Mouse (Mus musculus) embryonic facial prominence, embryonic 15.5 days (tissue): ENCODE measurements around the gene Cacna1s. TPM values are rescaled to one million over a fixed set of nuclear protein-coding genes. Genes with fewer than 3 reads are reported as not detected.
A peak's percentile ranks its signal among the peaks of the same experiment; 100 is the strongest.

Experiments used
- ATAC-seq: fragments of 200-750 bp; cut with Nextera tagmentation; 2 replicates; pipeline ENCODE4 v1.8.0; 2017; ENCODE audit warnings: low read depth, moderate TSS enrichment; ENCODE audit not compliant: insufficient number of reproducible peaks, low FRiP score, low TSS enrichment
- H3K27ac ChIP-seq: fragments of 300-500 bp; sonication (generic); replicated peaks from 2 replicates; pipeline ENCODE4 v1.5.1; 2015; ENCODE audit warnings: mild to moderate bottlenecking, inconsistent platforms
- H3K27me3 ChIP-seq: fragments of 300-500 bp; sonication (generic); 2 replicates; pipeline ENCODE4 v1.6.1; 2015; ENCODE audit warnings: inconsistent platforms
- H3K36me3 ChIP-seq: fragments of 300-500 bp; sonication (generic); 2 replicates; pipeline ENCODE4 v1.6.1; 2015; ENCODE audit warnings: mild to moderate bottlenecking, inconsistent platforms
- H3K4me1 ChIP-seq: fragments of 300-500 bp; sonication (generic); 2 replicates; pipeline ENCODE4 v1.6.1; 2015; ENCODE audit warnings: inconsistent platforms
- H3K4me2 ChIP-seq: fragments of 300-500 bp; sonication (generic); replicated peaks from 2 replicates; pipeline ENCODE4 v1.6.1; 2015; ENCODE audit warnings: mild to moderate bottlenecking, inconsistent platforms
- H3K4me3 ChIP-seq: fragments of 300-500 bp; sonication (generic); replicated peaks from 2 replicates; pipeline ENCODE4 v1.5.1; 2015; ENCODE audit warnings: mild to moderate bottlenecking, inconsistent platforms
- H3K9ac ChIP-seq: fragments of 300-500 bp; sonication (generic); 2 replicates; pipeline ENCODE4 v1.6.1; 2015; ENCODE audit warnings: inconsistent platforms
- H3K9me3 ChIP-seq: fragments of 300-500 bp; sonication (generic); replicated peaks from 2 replicates; pipeline ENCODE4 v1.6.1; 2016; ENCODE audit warnings: inconsistent platforms
- WGBS: fragments of 180-500 bp; shearing (Covaris S2); methylation state at CpG from one replicate; pipeline ENCODE4 v1.1.7; 2015; 5-methylcytosine and 5-hydroxymethylcytosine counted together
- polyA plus RNA-seq: library from polyadenylated mRNA; unstranded; fragments of >200 nt; fragmentation: Nextera tagmentation; extraction: Ambion mirVana; gene quantifications from 2 replicates; pipeline ENCODE4 v1.2.1, GENCODE M21; 2015

The Cacna1s gene
- 5.2 and 7.8 TPM in 2 replicates for polyA plus RNA-seq

DNA sequence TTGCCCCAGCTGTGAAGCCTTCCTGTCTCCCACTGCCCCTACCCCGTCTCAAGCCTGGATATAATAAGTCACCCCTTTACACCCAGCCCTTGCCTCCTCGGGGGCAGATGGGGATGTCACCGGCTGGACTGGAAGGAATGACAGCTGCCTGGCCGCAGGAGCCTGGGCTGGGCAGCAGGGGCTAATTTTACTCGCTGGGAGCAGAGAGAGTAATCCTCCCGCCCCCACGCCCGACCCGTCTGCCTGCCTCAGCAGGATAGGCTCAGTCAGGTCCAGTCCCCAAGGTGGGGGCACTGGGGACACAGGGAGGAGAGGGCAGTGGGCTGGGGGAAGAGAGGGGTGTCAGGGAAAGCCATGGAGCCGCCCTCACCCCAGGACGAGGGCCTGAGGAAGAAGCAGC is at the start of gene Cacna1s:
TSS of gene Cacna1s (plus strand) at position 204 of the 400 bp plus-strand sequence.
- Histone ChIP-seq H3K4me2 (no peak within 1 kb of the TSS), H3K4me3 (no peak within 1 kb of the TSS), H3K9ac (no peak within 1 kb of the TSS), H3K27ac (0 out of 2 replicates have a peak within 1 kb of the TSS, but pooled peaks have one; percentile 28), H3K9me3 (no peaks in the 10 kb centered on the region), H3K27me3 (peaks cover 39% of the 10 kb centered on the region), H3K36me3 (no peaks in the 10 kb centered on the region), H3K4me1 (peaks cover 13% of the 10 kb centered on the region)
- peak; percentile 30; the same call in 1 of the 2 replicates for ATAC-seq
- WGBS, result 41% methylated on average over 11 of the region's 11 CpGs

DNA sequence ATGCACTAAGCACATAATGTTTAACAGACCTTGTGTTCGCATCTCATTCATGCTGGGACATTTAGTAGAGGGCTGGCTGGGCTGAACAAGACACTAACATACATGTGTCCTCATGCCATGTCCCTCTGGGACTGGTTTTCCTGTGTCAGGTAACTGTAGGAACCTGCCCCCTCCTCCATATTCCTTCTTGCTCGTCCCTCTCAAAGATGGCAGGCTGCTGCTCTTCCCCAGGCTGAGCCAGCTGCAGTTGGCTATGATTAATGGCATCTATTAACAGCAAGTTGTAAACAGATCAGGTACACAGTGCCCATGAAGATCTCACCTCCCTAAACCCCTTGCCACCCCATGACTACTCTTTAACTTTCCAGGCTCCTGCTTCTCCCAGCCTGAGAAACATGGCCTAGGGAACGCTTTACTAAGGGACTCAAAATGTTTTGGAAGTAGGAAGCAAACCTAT is 46.2 kb upstream of the Cacna1s start, which contains the start of gene Igfn1:
TSS of gene Igfn1 (minus strand) at position 51 of the 457 bp plus-strand sequence.
- Histone ChIP-seq H3K27me3 (peaks cover 15% of the 10 kb centered on the region), H3K27ac (no peak within 1 kb of the TSS), H3K36me3 (no peaks in the 10 kb centered on the region), H3K9me3 (no peaks in the 10 kb centered on the region), H3K4me2 (peak within 1 kb of the TSS; percentile 67), H3K4me3 (peak within 1 kb of the TSS; percentile 46; the same call in 1 of the 2 replicates), H3K9ac (no peak within 1 kb of the TSS), H3K4me1 (peaks cover 11% of the 10 kb centered on the region)
- no peak for ATAC-seq
- 76% methylated on average over 3 of the region's 3 CpGs for WGBS

DNA sequence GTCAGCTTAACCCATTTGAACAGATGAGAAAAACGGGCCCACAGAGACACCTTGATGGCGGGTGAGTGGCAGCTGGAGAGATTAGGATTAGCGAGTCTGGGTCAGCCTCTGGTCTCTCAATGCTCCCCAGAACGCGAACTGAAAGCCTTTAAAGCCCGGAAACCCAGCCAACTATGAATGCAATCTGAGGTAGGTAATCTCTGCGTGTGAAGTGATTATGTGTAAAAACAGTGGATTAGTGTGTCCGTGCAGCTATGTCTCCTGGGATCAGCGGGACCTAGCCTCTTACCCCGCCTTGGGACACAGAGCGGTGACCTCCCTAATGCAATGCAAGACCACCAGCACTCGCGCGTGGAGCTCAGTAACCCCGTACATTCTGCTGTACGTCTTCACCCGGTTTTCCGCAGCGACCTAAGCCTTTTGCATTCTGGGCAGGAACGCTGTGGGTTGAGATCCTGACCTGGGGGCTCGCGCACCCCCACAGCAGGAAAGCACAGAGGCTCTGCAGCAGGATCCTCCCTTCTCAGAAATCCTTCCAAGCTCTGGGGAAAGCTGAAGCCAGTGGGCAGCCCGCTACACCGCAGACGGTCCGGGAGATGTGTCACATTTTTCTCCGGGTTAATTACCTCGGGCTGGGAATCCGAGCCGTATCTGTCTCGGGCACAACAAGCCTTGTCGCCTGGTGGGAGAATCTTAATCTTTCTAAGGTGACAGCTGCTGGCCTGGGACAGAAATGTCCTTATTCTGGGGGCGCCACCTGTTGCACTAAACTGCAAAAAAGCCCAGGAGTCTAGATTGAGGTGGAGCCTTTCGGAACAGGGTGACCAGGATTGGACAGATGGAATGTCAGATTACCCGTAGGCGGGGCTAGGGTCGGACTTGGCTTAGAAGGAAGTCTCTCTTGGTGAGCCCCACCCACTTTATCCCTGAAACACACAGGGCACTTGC is 45.1 kb upstream of the Cacna1s start, which contains the start of gene Tmem9:
TSS of gene Tmem9 (plus strand) at position 940 of the 948 bp plus-strand sequence.
- Histone ChIP-seq H3K36me3 (no peaks in the 10 kb centered on the region), H3K27me3 (peaks cover 15% of the 10 kb centered on the region), H3K4me2 (peak within 1 kb of the TSS; percentile 67), H3K4me1 (peaks cover 11% of the 10 kb centered on the region), H3K9me3 (no peaks in the 10 kb centered on the region), H3K27ac (no peak within 1 kb of the TSS), H3K9ac (0 out of 2 replicates have a peak within 1 kb of the TSS, but pooled peaks have one; percentile 0), H3K4me3 (peak within 1 kb of the TSS; percentile 46)
- peak; percentile 92 for ATAC-seq
- WGBS, result 4% methylated on average over 37 of the region's 37 CpGs

DNA sequence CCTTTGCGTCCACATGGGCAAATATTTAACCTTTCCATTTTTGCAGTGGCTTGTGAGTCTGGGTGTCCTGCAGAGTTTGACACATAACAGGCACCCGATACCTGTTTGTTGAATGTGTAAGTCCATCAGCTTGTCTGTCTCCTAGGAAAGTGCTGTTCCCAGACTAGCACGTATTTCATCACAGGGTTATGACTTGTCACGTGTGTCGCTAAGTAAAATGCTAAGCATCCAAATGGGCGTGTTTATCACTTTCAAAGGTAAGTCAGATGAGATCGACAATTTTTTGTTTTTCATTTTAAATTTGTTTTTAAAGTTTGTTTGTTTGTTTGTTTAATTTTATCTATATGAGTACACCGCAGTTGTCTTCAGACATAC is 44.4 kb upstream of the Cacna1s start:
- H3K4me3 ChIP-seq, result peak overlapping the region; percentile 46
- H3K9ac ChIP-seq, result no peak overlapping the region
- peaks cover 15% of the 10 kb centered on the region for H3K27me3 ChIP-seq
- WGBS, result 19% methylated on average over 8 of the region's 8 CpGs
- ATAC-seq, result 0 out of 2 replicates have a peak, but pooled peaks have one; percentile 21
- H3K4me2 ChIP-seq, result peak overlapping the region; percentile 67
- no peaks in the 10 kb centered on the region for H3K36me3 ChIP-seq
- no peaks in the 10 kb centered on the region for H3K9me3 ChIP-seq
- no peak overlapping the region for H3K27ac ChIP-seq
- H3K4me1 ChIP-seq, result peaks cover 11% of the 10 kb centered on the region

DNA sequence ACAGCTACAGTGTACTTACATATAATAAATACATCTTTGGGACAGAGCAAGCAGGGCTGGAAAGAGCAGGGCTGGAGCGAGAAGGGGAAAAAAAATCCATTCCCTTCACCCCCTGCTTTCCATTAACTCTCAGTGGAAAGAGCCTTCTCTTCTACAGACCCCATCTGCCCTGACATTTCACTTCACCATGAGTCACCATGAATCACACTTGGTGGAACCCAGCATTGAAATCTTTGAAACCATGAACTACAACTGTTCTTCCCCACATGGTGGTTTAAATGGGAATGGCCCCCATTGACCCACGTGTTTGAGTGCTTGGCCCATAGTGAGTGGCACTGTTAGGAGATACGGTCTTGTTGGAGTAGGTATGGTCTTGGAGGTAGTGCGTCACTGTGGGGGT is 42.3 kb upstream of the Cacna1s start:
- Histone ChIP-seq H3K27me3 (peaks cover 15% of the 10 kb centered on the region), H3K9ac (no peak overlapping the region), H3K4me3 (no peak overlapping the region), H3K9me3 (no peaks in the 10 kb centered on the region), H3K4me2 (no peak overlapping the region), H3K27ac (no peak overlapping the region), H3K36me3 (no peaks in the 10 kb centered on the region), H3K4me1 (peaks cover 11% of the 10 kb centered on the region)
- ATAC-seq, result no peak
- 87% methylated on average over 4 of the region's 4 CpGs for WGBS

DNA sequence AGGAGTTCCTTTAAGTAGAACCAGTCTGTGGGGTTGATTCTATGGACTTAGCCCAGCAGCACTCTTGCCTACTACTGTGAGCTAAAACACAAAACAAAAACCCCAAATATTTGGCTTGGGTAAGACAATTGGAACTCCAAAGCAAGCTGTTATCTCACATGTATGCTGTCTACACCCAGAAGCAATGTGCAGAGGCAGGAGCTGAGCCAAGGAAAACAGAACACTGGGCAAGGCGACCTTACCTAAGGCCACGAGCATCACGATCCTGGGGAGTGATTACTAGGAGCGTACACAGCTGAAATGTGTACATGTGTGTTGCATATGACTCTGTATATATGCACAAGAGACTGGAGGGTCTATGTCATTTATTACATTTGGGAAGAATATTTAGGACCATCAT is 39.0 kb upstream of the Cacna1s start:
- no peak overlapping the region for H3K4me3 ChIP-seq
- no peak overlapping the region for H3K9ac ChIP-seq
- H3K27ac ChIP-seq, result no peak overlapping the region
- H3K4me2 ChIP-seq, result no peak overlapping the region
- ATAC-seq, result no peak
- WGBS, result 74% methylated on average over 4 of the region's 4 CpGs
- H3K4me1 ChIP-seq, result peaks cover 8% of the 10 kb centered on the region; the same call in 1 of the 2 replicates
- no peaks in the 10 kb centered on the region; the same call in 1 of the 2 replicates for H3K27me3 ChIP-seq
- no peaks in the 10 kb centered on the region for H3K9me3 ChIP-seq
- H3K36me3 ChIP-seq, result no peaks in the 10 kb centered on the region

DNA sequence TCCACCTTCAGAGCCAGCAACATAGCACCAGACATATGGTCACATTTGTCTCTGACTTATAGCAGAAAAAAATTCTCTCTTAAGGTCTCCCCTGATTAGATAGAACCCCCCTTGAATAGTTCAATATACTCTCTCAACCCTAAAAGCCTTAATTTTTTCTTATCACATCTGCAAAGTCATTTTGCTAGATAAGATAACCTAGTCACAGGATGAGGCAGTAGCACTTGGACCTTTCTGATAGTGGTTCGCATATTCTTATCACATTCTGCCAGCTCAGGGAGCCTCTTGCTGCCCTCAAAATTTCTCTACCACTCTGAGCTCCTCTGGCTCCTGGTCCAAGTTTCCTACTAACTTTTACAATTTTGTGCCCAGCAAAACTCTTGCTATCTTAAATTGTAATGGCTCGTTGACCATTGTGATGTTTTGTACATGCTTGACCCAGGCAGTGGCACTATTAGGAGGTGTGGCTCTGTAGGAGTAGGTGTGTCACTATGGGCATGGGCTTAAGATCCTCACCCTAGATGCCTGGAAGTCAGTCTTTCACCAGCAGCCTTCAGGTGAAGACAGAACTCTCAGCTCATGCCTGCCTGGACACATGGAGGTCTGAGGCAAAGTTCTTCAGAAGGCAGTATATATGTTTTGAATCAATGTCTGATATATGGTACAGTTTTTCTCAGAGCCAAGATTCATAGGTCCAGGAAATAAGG is 37.6 kb upstream of the Cacna1s start:
- H3K27ac ChIP-seq, result no peak overlapping the region
- no peaks in the 10 kb centered on the region for H3K27me3 ChIP-seq
- no peak overlapping the region for H3K4me3 ChIP-seq
- ATAC-seq, result no peak
- H3K4me1 ChIP-seq, result peaks cover 17% of the 10 kb centered on the region
- 87% methylated on average over 2 of the region's 2 CpGs for WGBS
- H3K4me2 ChIP-seq, result no peak overlapping the region
- no peaks in the 10 kb centered on the region for H3K9me3 ChIP-seq
- H3K36me3 ChIP-seq, result no peaks in the 10 kb centered on the region
- no peak overlapping the region for H3K9ac ChIP-seq

DNA sequence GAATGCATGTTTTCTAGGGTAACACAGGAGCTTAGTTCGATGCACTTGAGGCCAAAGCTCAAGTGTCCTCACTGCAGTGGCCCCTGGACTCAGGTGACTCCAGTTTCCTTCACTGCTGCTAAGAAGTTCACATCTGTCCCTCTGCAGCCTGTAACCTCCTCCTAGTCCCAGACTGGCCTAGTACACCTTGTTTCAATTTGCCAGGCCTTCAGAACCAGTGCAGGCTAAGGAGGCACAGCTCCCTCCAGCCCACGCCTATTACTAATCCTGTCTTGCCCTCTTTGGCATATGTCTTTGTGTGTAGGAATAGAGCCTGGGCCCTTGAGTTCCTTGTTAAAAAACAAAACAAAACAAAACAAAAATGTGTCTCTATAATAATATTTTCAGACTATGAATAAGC is 35.2 kb upstream of the Cacna1s start:
- peaks cover 16% of the 10 kb centered on the region for H3K36me3 ChIP-seq
- peak overlapping the region; percentile 86 for H3K4me2 ChIP-seq
- peak overlapping the region; percentile 83 for H3K4me3 ChIP-seq
- H3K27me3 ChIP-seq, result no peaks in the 10 kb centered on the region
- H3K9me3 ChIP-seq, result no peaks in the 10 kb centered on the region
- H3K27ac ChIP-seq, result peak overlapping the region; percentile 25; the same call in 1 of the 2 replicates
- WGBS, result 50% methylated on average over 2 of the region's 2 CpGs
- peaks cover 17% of the 10 kb centered on the region for H3K4me1 ChIP-seq
- H3K9ac ChIP-seq, result no peak overlapping the region
- no peak for ATAC-seq

DNA sequence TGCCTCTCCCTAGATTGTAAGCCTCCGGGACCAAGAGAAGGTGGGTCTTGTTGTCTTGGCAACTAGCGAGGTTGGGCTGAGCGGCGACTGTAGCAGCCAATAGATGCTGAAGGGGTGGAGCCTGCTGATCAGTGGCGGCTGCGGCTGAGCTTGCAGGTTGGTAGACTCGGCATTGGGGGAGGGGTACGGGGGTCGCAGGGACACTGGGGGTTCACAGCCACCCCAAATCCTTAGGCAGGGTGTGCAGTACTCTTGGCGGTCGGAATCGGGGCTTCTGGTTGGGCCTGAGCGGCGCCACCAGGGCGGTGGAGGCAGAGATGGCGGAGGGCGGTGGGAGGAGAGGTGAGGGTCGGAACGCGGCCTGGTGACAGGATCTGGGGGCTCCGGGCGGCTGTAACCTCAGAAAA is 34.6 kb upstream of the Cacna1s start:
- no peaks in the 10 kb centered on the region for H3K9me3 ChIP-seq
- H3K27ac ChIP-seq, result peak overlapping the region; percentile 82
- peaks cover 17% of the 10 kb centered on the region for H3K4me1 ChIP-seq
- peak; percentile 99 for ATAC-seq
- H3K4me3 ChIP-seq, result peak overlapping the region; percentile 83
- H3K9ac ChIP-seq, result peak overlapping the region; percentile 68
- peak overlapping the region; percentile 86 for H3K4me2 ChIP-seq
- H3K27me3 ChIP-seq, result no peaks in the 10 kb centered on the region
- under 1% methylated on average over 22 of the region's 22 CpGs for WGBS
- H3K36me3 ChIP-seq, result peaks cover 21% of the 10 kb centered on the region

DNA sequence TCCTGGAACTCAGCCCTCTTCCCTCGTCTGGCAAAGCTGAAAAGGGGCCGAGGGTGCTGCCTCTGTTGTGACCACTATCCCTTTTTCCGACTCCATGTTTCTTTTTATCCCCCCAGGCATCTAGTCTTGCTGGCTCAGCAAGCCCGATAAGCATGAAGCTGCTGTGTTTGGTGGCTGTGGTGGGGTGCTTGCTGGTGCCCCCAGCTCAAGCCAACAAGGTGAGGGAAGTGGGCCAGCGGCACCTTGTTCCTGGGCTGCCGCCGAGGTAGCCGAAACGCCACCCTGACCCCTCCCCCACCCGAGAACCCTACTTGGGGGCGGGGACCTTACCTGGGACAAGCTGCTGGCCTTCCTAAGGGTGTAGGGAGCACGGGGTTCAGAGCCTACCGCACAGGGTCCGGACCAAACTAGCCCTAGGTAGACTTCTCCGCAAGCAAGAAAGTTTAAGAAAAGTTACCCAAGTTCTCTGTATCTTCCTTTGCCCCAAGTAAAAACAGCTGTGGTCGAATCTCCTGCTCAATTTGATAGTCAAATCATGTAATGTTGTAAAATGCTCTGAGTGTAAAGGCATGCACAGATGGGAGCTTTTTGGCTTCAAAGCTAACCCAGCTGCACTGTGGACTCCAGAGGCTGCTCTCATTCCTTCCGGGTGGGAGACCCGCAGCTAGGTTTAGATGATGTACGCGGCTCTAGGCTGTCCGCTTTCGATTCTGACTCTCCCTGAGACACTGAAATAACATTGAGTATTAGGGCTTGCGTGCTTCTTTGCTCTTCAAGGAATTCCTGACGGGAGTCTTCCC is 34.0 kb upstream of the Cacna1s start:
- Histone ChIP-seq H3K4me1 (peaks cover 17% of the 10 kb centered on the region), H3K9me3 (no peaks in the 10 kb centered on the region), H3K27ac (peak overlapping the region; percentile 82), H3K4me2 (peak overlapping the region; percentile 86), H3K27me3 (no peaks in the 10 kb centered on the region), H3K36me3 (peaks cover 22% of the 10 kb centered on the region), H3K9ac (peak overlapping the region; percentile 68), H3K4me3 (peak overlapping the region; percentile 83)
- ATAC-seq, result 0 out of 2 replicates have a peak, but pooled peaks have one; percentile 11
- WGBS, result under 1% methylated on average over 24 of the region's 24 CpGs
